Mouse (Mus musculus) spleen, postnatal 36 days (tissue): ENCODE measurements around the gene Hist1h4f.
"Not testable (repeated sequence)": the region's sequence is repeated elsewhere in the genome, so short reads cannot be mapped to it uniquely, and the experiment has no call there.

Source experiments
- DNase-seq, 2 experiments: peaks; one replicate each; pipeline ENCODE4 v3.0.0; 2022; ENCODE audit warnings: low spot score in 2 of 2, mixed read lengths in 1 of 2

The Hist1h4f gene

GRCm38 (mm10) chr13:23576351-23576881 lies 25.0 kb upstream of the Hist1h4f start:
- no peak for DNase-seq

DNA sequence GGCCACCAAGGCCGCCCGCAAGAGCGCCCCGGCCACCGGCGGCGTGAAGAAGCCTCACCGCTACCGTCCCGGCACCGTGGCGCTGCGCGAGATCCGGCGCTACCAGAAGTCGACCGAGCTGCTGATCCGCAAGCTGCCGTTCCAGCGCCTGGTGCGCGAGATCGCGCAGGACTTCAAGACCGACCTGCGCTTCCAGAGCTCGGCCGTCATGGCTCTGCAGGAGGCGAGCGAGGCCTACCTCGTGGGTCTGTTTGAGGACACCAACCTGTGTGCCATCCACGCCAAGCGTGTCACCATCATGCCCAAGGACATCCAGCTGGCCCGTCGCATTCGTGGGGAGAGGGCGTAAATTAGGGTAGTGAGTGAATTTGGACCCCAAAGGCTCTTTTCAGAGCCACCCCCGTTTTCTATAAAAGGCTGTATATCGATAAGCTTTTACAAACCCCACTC lies 24.4 kb upstream of the Hist1h4f start:
- not testable (repeated sequence) for DNase-seq

- peak; percentile 76 to 87 for DNase-seq
Observed at GRCm38 (mm10) chr13:23575271-23575851, 23.9 kb upstream of the Hist1h4f start, which contains the start of gene Hist1h3d. Gene Hist1h3d, plus strand, starts transcription at chr13:23575763.

DNA sequence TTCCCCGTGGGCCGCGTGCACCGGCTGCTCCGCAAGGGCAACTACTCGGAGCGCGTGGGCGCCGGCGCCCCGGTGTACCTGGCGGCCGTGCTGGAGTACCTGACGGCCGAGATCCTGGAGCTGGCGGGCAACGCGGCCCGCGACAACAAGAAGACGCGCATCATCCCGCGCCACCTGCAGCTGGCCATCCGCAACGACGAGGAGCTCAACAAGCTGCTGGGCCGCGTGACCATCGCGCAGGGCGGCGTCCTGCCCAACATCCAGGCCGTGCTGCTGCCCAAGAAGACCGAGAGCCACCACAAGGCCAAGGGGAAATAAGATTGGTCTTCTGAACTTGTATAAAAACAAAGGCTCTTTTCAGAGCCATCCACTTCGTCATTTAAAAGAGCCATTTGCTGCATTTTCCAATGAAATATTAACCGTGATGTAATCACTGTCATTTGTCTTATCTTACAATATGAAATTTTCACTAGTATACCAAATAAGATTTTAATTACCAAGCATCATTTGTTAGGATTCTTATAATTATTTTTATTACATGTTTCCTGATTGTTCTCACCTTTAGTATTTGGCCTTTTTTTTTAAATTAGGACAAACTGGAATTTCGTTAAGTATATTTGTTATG lies 23.2 kb upstream of the Hist1h4f start:
- DNase-seq: not testable (repeated sequence)

DNA sequence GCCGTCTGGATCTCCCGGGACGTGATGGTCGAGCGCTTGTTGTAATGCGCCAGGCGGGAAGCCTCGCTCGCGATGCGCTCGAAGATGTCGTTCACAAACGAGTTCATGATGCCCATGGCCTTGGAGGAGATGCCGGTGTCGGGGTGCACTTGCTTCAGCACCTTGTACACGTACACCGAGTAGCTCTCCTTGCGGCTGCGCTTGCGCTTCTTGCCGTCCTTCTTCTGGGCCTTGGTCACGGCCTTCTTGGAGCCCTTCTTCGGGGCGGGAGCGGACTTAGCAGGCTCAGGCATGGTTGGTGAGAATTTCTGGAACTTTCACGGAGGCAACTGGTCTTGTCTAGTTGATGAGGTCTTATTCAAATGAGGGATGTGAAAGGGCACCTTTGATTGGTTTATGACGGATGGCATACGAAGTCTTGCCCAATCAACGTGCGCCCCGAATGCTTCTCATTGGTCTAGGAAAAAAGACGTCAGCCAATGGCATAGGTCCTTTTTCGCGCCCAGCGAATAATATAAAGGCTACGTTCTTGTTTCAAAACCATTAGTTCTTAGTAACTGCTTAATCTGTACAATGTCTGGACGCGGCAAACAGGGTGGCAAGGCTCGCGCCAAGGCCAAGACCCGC lies 22.6 kb upstream of the Hist1h4f start, which contains the start of the genes Hist1h2bf and Hist1h2ad:
Gene Hist1h2bf, minus strand, starts transcription at position 299 of the 627 bp plus-strand sequence.
Gene Hist1h2ad, plus strand, starts transcription at position 484 of the 627 bp plus-strand sequence.
- peak; percentile 94 to 97 for DNase-seq

DNA sequence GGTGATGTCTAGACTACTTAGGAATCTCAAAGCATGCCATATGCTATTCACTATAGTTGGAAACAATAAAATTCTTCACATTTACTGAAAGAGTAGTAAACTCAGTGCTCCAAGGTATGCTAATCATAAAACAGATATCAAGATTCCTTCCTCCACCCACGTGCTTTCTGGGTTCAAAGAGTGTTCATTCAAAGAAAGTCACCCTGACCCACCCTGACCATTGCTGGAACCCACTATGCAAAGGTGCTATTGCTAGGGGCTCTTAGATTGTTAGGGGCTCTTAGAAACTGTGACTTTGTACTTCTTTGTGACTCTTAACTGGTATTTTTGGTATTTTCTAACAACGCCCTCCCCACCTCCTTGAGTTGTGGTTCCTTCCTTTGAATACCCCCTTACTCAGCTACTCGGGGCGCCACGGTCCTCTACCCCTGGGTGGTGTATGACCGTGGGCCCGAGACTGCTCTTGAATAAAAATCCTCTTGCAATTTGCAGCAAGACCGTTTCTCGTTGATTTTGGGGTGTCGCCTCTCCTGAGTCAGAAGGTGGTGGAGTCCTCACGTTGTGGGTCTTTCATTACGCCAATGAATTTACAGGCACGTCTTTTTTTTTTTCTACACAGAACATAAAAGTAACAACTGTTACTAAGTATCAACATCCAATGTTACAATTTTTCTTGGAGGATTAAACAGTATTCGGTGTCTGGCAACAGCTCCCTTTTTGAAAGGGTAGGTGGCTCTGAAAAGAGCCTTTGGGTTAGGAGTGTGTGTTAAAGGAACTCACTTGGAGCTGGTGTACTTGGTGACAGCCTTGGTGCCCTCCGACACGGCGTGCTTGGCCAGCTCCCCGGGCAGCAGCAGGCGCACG lies 21.8 kb upstream of the Hist1h4f start:
- not testable (repeated sequence) for DNase-seq

DNA sequence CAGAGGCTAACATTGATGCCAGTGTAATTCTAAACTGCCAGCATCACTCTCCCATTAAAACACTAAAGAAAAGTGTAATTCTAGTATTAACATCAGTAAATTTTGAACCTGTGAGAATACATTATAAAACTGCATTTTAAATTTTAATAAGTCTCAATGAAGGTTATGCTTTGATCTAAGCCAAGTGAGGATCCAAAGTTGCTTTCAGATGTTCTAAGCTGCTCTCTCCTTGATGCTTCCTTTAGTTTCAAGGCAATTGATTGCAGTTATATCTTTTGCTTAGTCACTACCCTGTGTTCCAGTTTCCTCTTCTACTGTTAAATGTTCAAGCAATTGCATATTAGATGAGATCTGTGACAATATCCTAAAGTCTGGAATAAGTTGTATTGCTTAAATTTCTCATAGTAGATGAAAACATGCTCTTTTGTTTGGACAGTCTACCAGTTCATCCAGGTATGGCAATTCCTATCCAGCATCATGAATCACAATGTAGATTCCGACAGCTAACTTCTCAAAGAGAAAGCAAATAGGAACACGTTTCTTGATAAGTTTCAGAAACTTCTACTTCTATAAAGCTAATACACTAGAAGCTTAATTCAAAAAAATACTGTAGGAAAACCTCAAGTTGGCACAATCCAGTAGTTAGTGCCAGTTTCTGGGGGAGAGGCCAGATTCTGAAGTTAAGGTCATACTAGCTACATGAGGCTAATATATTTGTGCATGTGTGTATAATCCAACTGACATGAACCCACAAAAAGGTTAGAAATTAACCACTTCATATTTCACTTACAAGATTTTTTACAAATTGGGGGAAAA lies 21.0 kb upstream of the Hist1h4f start:
- no peak for DNase-seq

DNA sequence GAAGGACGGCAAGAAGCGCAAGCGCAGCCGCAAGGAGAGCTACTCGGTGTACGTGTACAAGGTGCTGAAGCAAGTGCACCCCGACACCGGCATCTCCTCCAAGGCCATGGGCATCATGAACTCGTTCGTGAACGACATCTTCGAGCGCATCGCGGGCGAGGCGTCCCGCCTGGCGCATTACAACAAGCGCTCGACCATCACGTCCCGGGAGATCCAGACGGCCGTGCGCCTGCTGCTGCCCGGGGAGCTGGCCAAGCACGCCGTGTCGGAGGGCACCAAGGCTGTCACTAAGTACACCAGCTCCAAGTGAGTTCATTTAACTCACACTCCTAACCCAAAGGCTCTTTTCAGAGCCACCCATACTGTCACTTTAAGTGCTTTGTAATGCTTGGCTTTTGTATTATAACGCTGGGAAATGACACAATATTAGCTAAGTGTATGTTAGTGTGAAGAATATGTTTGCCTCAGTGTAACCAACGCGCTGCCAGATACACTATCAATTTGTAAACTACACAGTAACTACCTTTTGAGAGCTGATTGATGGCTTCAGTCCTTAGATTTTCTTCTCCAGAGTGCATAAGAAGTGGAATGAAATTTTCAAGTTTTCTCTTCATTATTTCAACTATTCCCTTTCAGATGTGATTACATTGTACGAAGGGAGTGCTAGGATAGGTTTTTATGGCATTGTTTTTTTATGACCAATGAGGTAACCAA lies 20.2 kb upstream of the Hist1h4f start:
- DNase-seq: not testable (repeated sequence)

- DNase-seq: peak; percentile 80 to 88
Observed at GRCm38 (mm10) chr13:23571022-23571503, 19.6 kb upstream of the Hist1h4f start, which contains the start of the genes Hist1h2ae and Hist1h2bg. Gene Hist1h2ae, minus strand, starts transcription at chr13:23571220. Gene Hist1h2bg, plus strand, starts transcription at chr13:23571396.

DNA sequence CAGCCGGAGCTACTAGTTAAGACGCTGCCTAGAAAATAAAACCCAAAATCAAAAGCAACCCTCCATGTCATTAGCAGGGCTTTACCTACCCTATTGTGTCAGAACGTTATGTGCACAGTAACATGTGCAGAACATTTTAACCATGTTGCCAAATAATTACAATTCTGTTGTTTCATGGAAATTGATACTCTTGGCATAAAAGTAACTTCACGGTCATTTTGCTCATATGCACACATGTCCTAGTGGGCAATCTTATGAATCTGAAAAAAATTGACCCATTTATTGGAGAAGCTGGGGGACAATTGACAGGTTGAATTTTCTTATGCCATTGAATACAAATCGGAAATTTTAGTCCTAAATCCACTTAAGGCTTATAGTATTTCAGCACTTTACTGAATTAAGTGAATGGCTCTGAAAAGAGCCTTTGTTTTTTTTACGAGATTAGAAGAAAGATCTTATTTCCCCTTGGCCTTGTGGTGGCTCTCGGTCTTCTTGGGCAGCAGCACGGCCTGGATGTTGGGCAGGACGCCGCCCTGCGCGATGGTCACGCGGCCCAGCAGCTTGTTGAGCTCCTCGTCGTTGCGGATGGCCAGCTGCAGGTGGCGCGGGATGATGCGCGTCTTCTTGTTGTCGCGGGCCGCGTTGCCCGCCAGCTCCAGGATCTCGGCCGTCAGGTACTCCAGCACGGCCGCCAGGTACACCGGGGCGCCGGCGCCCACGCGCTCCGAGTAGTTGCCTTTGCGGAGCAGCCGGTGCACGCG lies 19.0 kb upstream of the Hist1h4f start:
- not testable (repeated sequence) for DNase-seq

DNA sequence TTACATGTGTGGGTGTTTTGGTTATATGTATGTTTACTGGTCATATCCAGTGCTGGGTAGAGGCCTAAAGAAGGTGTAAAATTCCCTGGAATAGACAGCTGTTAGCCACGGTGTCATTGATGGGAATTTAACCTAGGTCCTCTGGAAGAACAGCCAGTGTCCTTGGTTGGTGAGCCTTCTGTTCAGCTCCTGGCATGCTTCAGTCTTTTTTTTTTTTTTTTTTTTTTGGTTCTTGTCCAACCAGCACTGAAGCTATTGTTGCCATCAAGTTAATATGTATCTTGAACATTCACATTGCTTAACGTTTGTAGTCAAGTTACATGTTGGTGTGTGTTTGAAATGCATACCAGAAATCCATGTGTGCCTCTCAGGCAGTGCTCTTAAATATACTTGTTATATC lies 13.0 kb upstream of the Hist1h4f start:
- DNase-seq: no peak

DNA sequence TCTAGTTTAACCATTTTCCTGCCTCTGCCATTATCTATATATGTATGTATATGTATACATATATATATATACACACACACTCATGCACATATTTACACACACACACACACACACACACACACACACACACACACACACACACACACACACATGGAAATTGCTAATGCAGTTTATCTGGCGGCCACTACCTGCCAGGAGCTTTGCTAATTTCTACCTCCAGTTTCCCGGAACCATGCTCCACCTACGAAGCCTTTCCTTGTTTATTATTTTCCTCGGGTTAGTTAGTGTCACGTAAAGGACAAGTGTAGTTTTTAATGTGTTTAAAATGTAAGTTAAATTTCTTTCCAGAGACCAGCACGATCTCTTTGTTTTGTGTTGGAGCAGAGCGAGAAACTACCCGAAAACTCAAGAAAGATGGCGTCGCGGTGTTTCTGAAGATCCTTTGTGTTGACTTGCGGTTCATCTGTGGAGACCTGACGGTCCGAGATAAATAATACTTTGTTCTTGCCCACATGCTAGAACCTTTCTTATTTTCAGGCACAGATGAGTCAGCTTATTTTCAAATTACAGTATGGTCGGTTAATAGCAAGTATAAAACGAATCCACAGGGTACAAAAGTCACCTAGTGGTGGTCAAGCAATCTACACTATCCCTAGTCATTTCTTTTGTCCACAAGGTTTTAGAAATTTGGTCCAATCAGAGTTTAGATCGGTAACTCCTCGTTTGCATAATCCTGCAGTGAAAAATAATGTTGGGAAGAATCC lies 11.4 kb upstream of the Hist1h4f start:
- peak; percentile 27 to 54 for DNase-seq

DNA sequence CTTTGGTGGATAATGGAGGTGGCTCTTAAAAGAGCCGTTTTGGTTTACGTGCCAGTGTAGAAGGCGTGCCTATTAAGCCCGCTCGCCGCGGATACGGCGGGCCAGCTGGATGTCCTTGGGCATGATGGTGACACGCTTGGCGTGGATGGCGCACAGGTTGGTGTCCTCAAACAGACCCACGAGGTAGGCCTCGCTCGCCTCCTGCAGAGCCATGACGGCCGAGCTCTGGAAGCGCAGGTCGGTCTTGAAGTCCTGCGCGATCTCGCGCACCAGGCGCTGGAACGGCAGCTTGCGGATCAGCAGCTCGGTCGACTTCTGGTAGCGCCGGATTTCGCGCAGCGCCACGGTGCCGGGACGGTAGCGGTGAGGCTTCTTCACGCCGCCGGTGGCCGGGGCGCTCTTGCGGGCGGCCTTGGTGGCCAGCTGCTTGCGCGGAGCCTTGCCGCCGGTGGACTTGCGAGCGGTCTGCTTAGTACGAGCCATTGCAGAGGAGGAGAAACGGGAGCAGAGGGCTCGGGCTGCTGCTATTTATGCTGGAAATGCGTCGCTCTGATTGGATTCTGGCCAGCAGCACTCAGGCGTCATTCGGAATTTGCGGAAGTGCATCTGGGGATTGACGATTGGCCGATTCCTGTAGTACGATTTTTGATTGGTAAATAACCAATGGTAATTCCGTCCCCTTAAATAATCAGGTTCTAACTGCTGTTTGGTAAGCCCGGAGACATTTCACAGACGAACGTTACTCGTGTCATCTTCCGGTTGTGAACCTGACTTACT lies 10.6 kb upstream of the Hist1h4f start, which contains the start of gene Hist1h3e:
Gene Hist1h3e, minus strand, starts transcription at position 487 of the 777 bp plus-strand sequence.
- DNase-seq: peak; percentile 94 to 96

DNA sequence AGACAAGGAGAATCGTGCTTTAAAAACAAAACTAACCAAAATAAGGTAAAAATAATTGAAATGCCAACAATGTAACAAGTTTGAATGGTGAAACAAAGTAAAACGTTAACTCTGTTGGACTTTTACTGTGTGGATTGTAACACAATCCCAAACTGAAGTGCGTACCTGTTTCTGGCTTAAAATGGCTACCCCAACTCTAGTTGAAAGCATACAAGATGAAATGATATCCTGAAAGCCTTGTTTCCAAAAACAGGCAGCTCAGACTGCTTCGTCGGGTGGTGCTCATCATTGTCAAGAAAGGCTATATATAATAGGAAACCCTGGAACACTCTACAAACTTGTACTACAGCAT lies 10.1 kb upstream of the Hist1h4f start:
- not testable (repeated sequence) for DNase-seq

- not testable (repeated sequence) for DNase-seq
Observed at GRCm38 (mm10) chr13:23560699-23561098, 9.3 kb upstream of the Hist1h4f start.

- DNase-seq: no peak
Observed at GRCm38 (mm10) chr13:23556906-23557305, 5.5 kb upstream of the Hist1h4f start.

DNA sequence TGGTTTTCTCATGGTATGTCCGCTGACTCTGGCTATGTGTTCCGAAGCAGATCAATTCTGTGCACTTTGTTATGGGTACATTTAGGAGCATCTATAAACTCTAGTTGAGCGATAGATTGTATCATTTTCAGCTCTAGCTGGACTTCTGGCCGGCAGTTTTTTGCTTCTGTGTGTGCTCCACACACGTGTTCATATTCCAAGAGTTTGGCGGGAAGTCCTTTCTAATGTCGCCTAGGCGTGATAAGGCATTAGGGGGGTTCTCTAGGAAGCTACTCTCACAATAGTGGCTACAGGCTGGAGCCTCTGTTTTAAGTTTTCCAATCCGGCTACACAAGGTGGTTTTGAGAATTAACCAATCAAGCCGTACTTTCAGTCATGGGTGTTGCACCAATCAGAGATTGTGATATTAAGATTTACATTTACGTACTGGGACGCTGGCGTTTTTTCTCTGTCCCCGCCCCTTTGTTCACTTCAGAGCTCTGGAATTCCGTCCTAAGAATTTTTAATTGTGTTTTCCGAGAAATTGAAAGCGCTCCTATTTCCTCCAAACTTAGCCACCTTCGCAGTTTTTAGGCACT lies 4.5 kb upstream of the Hist1h4f start:
- DNase-seq: peak; percentile 76 to 82
